Mouse (Mus musculus) E14TG2a.4 (cell line): ENCODE results near the gene Vac14.

Experiments used
- CTCF ChIP-seq: conservative IDR thresholded peaks from 2 replicates; pipeline ENCODE4 v1.5.1; 2014; ENCODE audit warnings: low read length
- NANOG ChIP-seq: IDR thresholded peaks from 2 replicates; pipeline ENCODE4 v1.6.1; 2014; ENCODE audit warnings: borderline replicate concordance, low read length, mixed read lengths
- POU5F1 ChIP-seq: IDR thresholded peaks from 2 replicates; pipeline ENCODE4 v1.6.1; 2014; ENCODE audit warnings: low read length, borderline replicate concordance

DNA sequence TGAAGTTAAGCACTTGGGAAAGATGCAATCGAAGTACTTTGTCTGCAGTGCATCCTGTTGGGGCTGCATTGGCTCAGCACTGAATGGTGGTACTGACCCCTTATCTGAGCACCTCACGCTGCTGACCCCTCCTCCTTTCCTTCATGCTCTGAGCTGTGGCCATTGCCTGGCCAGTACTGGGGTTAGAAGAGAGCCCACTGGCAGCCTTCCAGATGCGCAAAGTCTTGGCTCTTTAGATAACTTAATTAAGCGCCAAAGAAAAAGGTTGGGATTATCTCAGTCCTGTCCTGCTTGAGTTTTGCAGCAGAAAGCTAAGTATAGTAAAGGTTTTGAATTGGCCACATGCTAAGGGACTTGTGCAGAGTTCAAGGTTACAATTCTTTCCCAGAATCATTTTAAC is 26.0 kb downstream of the Vac14 start:
- no peak for TF ChIP-seq CTCF
- no peak for TF ChIP-seq POU5F1
- no peak for TF ChIP-seq NANOG
